Comparison of ENCODE assay signal across 11 mouse cellular contexts in the genomic region with DNA sequence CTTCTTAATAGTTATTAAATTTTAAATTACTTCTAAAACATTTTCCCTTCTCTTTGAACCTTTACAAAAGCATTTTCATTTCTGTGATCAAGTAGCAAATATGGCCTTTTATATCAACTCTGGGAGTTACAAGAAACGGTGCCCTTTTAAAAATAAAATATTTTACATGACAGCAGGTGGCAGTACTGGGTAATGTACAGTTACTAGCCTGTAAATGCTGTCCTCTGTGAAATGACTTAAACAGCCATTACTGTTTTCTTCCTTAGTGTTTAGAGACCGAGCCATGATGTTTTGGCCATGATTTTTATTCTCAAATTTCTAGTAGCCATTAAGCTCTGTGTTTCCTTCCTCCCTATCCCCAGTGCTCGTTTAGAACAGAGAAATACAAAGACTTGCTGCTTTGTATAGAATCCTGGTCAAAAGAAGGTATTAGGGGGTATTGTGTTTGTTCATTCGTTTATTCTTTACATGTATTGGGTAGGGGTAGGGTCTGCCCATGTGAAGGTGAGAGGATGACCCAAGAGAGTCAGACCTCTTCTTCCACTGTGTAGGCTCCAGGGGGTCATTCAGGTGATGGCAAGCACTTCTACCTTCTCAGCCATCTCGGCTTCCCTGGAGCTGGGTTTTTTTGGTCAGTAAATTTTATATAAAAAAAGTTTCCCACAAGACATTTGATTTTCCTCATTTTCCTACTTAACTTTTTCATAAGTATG. TPM values are rescaled to one million over a fixed set of nuclear protein-coding genes. Genes with fewer than 3 reads are reported as not detected.
DNase-seq lines count a peak whose midpoint lies in the region; ATAC-seq and TF ChIP-seq lines count a peak whose summit lies in the region.
"Had no signal": no experiment of that assay in that cellular context is flagged by ENCODE, and none has a peak within 500 bp of the region (broad histone marks: within the 10 kb centered on the region; RNA-seq: fewer than 3 reads in every experiment).

No protein-coding gene starts in this region.

- peak; percentile 43 for TF ChIP-seq CTCF in gastrocnemius, adult 2 months (IDR thresholded peaks at IDR 0.05)
- peak; percentile 46 for TF ChIP-seq CTCF in lung, postnatal 0 days (IDR thresholded peaks at IDR 0.05)

- DNase-seq in gastrocnemius, adult 2 months = no peak
- no peak for DNase-seq in gastrocnemius, postnatal 14 days
- DNase-seq in lung, postnatal 0 days (ENCODE audit: low spot score) = peak; percentile 54
- no peak for DNase-seq in lung, postnatal 4 days
- DNase-seq in NIH3T3 (ENCODE audit: low read depth) = peak; percentile 51
- DNase-seq in B cell, adult 2 months = no peak
- no peak for DNase-seq in urinary bladder, postnatal 36 days (ENCODE audit: low spot score in 2 of 2)

- H3K4me3 ChIP-seq in gastrocnemius, adult 2 months = no peak overlapping the region
- no peak overlapping the region for H3K4me3 ChIP-seq in lung, postnatal 0 days (ENCODE audit: low read depth, low read length)
- H3K4me3 ChIP-seq: intestine, embryonic 15.5 days; myocyte had no signal

- WGBS in lung, postnatal 0 days = 75% methylated on average over 5 of the region's 5 CpGs

- no peaks in the 10 kb centered on the region for H3K4me1 ChIP-seq in lung, postnatal 0 days (ENCODE audit: insufficient read depth, low read depth, low read length)
- H3K4me1 ChIP-seq: intestine, embryonic 15.5 days had no signal

- H3K9me3 ChIP-seq in lung, postnatal 0 days (ENCODE audit: low read length) = no peaks in the 10 kb centered on the region
- H3K9me3 ChIP-seq: intestine, embryonic 15.5 days had no signal

- TF ChIP-seq EP300 in lung, postnatal 0 days (IDR thresholded peaks at IDR 0.05) = no peak

- H3K36me3 ChIP-seq in lung, postnatal 0 days (ENCODE audit: insufficient read depth, low read length) = no peaks in the 10 kb centered on the region

- H3K27me3 ChIP-seq in lung, postnatal 0 days (replicated peaks; ENCODE audit: insufficient read depth, low read length) = no peaks in the 10 kb centered on the region
- H3K27me3 ChIP-seq: intestine, embryonic 15.5 days had no signal

- ATAC-seq in lung, postnatal 0 days = no peak
- peak; percentile 69 for ATAC-seq in megakaryocyte progenitor cell, adult 5-6 weeks (replicated peaks; ENCODE audit: poor library complexity)
- ATAC-seq: intestine, embryonic 15.5 days had no signal

- no peak overlapping the region for H3K4me2 ChIP-seq in lung, postnatal 0 days (replicated peaks; ENCODE audit: low read depth, low read length)
- H3K4me2 ChIP-seq: intestine, embryonic 15.5 days had no signal

- no peak overlapping the region for H3K9ac ChIP-seq in lung, postnatal 0 days (replicated peaks; ENCODE audit: low read depth)
- H3K9ac ChIP-seq: intestine, embryonic 15.5 days had no signal

- intact Hi-C loops in gastrocnemius, adult 2 months (cut with DNase I) = no loop called here
- intact Hi-C loops in gastrocnemius, postnatal 14 days (cut with DNase I; ENCODE audit: low total_unique reads) = no loop called here

- H3K27ac ChIP-seq in gastrocnemius, adult 2 months = no peak overlapping the region
- H3K27ac ChIP-seq in lung, postnatal 0 days (ENCODE audit: low read length) = no peak overlapping the region
- H3K27ac ChIP-seq: intestine, embryonic 15.5 days had no signal

RNA-seq across cellular contexts. Expression of a gene that starts 22.8 kb away (rescaled TPM):
- total RNA-seq in gastrocnemius, adult 2 months (2021) = under 1 TPM; 0.36 to 0.50 TPM
- 1 to 10 TPM; 2.1 to 2.4 TPM for total RNA-seq in gastrocnemius, postnatal 14 days (2021)
- 1.5 and 2.4 TPM in 2 replicates for polyA plus RNA-seq in lung, postnatal 0 days (2015; fragmentation: Nextera tagmentation; extraction: Ambion mirVana)
- total RNA-seq in megakaryocyte progenitor cell, adult 5-6 weeks (2015) = 85.7 and 97.0 TPM in 2 replicates
- total RNA-seq in megakaryocyte progenitor cell, adult 5-6 weeks (2017) = 75.7 and 101 TPM in 2 replicates

RNA-seq across cellular contexts. Expression of a gene that starts 22.8 kb away (rescaled TPM):
- total RNA-seq in gastrocnemius, adult 2 months (2021) = 1 to 10 TPM; 3.7 to 4.4 TPM
- 1 to 10 TPM; 5.1 to 5.2 TPM for total RNA-seq in gastrocnemius, postnatal 14 days (2021)
- 5.9 and 7.5 TPM in 2 replicates for polyA plus RNA-seq in lung, postnatal 0 days (2015; fragmentation: Nextera tagmentation; extraction: Ambion mirVana)
- total RNA-seq in megakaryocyte progenitor cell, adult 5-6 weeks (2015) = 29.1 and 31.5 TPM in 2 replicates
- 24.5 and 30.8 TPM in 2 replicates for total RNA-seq in megakaryocyte progenitor cell, adult 5-6 weeks (2017)

RNA-seq across cellular contexts. Expression of a gene that starts 40.5 kb away (rescaled TPM):
- total RNA-seq in gastrocnemius, adult 2 months (2021) = not detected
- not detected for total RNA-seq in gastrocnemius, postnatal 14 days (2021)
- polyA plus RNA-seq in lung, postnatal 0 days (2015; fragmentation: Nextera tagmentation; extraction: Ambion mirVana) = not detected in 2 replicates
- not detected in 2 replicates for total RNA-seq in megakaryocyte progenitor cell, adult 5-6 weeks (2015)
- total RNA-seq in megakaryocyte progenitor cell, adult 5-6 weeks (2017) = not detected in 2 replicates
- total RNA-seq: liver, adult 2 months had no signal
- polyA plus RNA-seq: intestine, embryonic 15.5 days; liver, adult 2 months; myocyte had no signal

Comparison
In these comparisons a context has a peak if more than half of its experiments do, and no peak if none do; other contexts are left out.
1. DNase-seq: peak in lung, postnatal 0 days (single experiment) and NIH3T3 (single experiment); none in gastrocnemius, adult 2 months (single experiment), gastrocnemius, postnatal 14 days (single experiment), lung, postnatal 4 days (0 of 2), B cell, adult 2 months (0 of 2) and urinary bladder, postnatal 36 days (0 of 2).
2. RNA of a gene that starts 22.8 kb away (total RNA-seq): 75.7 to 101 TPM in megakaryocyte progenitor cell, adult 5-6 weeks; 2.1 to 2.4 TPM in gastrocnemius, postnatal 14 days and 0.36 to 0.50 TPM in gastrocnemius, adult 2 months; every median in the first group is over 10 times any median in the second.
3. RNA of a gene that starts 22.8 kb away (total RNA-seq): 24.5 to 31.5 TPM in megakaryocyte progenitor cell, adult 5-6 weeks; 5.1 to 5.2 TPM in gastrocnemius, postnatal 14 days and 3.7 to 4.4 TPM in gastrocnemius, adult 2 months; every median in the first group is over 4 times any median in the second.